Mouse (Mus musculus) intestine, embryonic 14.5 days (tissue): ENCODE measurements around the gene Ect2. TPM values are rescaled to one million over a fixed set of nuclear protein-coding genes. Genes with fewer than 3 reads are reported as not detected.

Experiments used
- ATAC-seq: fragments of 200-750 bp; cut with Nextera tagmentation; replicated peaks from 2 replicates; pipeline ENCODE4 v1.8.0; 2017; ENCODE audit warnings: low read depth, moderate number of reproducible peaks, moderate TSS enrichment, moderate library complexity; ENCODE audit not compliant: low FRiP score, low TSS enrichment
- DNase-seq: peaks from one replicate; pipeline ENCODE4 v3.0.0-alpha.2; 2018; ENCODE audit warnings: low spot score
- H3K27ac ChIP-seq: fragments of 300-500 bp; sonication (generic); 2 replicates; pipeline ENCODE4 v1.5.1; 2014; ENCODE audit warnings: low read depth, mild to moderate bottlenecking, control low read depth
- H3K27me3 ChIP-seq: fragments of 300-500 bp; sonication (generic); replicated peaks from 2 replicates; pipeline ENCODE4 v1.6.1; 2014; ENCODE audit warnings: low read length, control low read depth; ENCODE audit not compliant: control insufficient read depth, insufficient read depth
- H3K36me3 ChIP-seq: fragments of 300-500 bp; sonication (generic); 2 replicates; pipeline ENCODE4 v1.6.1; 2014; ENCODE audit warnings: low read length, control low read depth; ENCODE audit not compliant: control insufficient read depth, insufficient read depth
- H3K4me1 ChIP-seq: fragments of 300-500 bp; sonication (generic); replicated peaks from 2 replicates; pipeline ENCODE4 v1.6.1; 2014; ENCODE audit warnings: low read length, control low read depth, mixed read lengths; ENCODE audit not compliant: control insufficient read depth, insufficient read depth
- H3K4me2 ChIP-seq: fragments of 300-500 bp; sonication (generic); 2 replicates; pipeline ENCODE4 v1.6.1; 2014; ENCODE audit warnings: low read length
- H3K4me3 ChIP-seq: fragments of 300-500 bp; sonication (generic); 2 replicates; pipeline ENCODE4 v1.5.1; 2014; ENCODE audit warnings: low read depth, low read length, control low read depth, mixed read lengths
- H3K9ac ChIP-seq: fragments of 300-500 bp; sonication (generic); 2 replicates; pipeline ENCODE4 v1.6.1; 2014; ENCODE audit warnings: mild to moderate bottlenecking, low read length
- H3K9me3 ChIP-seq: fragments of 300-500 bp; sonication (generic); 2 replicates; pipeline ENCODE4 v1.6.1; 2016; ENCODE audit warnings: low read length, control low read depth; ENCODE audit not compliant: control insufficient read depth
- WGBS: fragments of 180-500 bp; shearing (Covaris S2); extraction: QIAGEN DNeasy Blood & Tissue Kit; methylation state at CpG from one replicate; pipeline ENCODE4 v1.1.7; 2014; 5-methylcytosine and 5-hydroxymethylcytosine counted together
- polyA plus RNA-seq: library from polyadenylated mRNA; unstranded; fragments of >200 nt; fragmentation: Nextera tagmentation; extraction: Ambion mirVana; gene quantifications from 2 replicates; pipeline ENCODE4 v1.2.1, GENCODE M21; 2014

The Ect2 gene
- polyA plus RNA-seq, 1 experiment from 2014 or later: 55.9 TPM

- no peak overlapping the region for H3K9ac ChIP-seq
- H3K4me3 ChIP-seq: no peak overlapping the region
- H3K4me2 ChIP-seq: no peak overlapping the region
- no peaks in the 10 kb centered on the region for H3K9me3 ChIP-seq
- no peak overlapping the region for H3K27ac ChIP-seq
- no peaks in the 10 kb centered on the region for H3K27me3 ChIP-seq
- 71% methylated on average over 3 of the region's 3 CpGs for WGBS
- no peaks in the 10 kb centered on the region for H3K4me1 ChIP-seq
- ATAC-seq (no peak), DNase-seq (no peak)
- no peaks in the 10 kb centered on the region for H3K36me3 ChIP-seq
Observed at GRCm38 (mm10) chr3:27165481-27166065, 11.9 kb upstream of the Ect2 start.

- H3K9ac ChIP-seq: no peak overlapping the region
- no peaks in the 10 kb centered on the region for H3K36me3 ChIP-seq
- H3K4me3 ChIP-seq: no peak overlapping the region
- DNase-seq: no peak
- 43% methylated on average over 2 of the region's 2 CpGs for WGBS
- H3K4me1 ChIP-seq: no peaks in the 10 kb centered on the region
- no peaks in the 10 kb centered on the region for H3K9me3 ChIP-seq
- ATAC-seq: peak; percentile 62; the same call in 1 of the 2 replicates
- H3K4me2 ChIP-seq: no peak overlapping the region
- no peak overlapping the region for H3K27ac ChIP-seq
- H3K27me3 ChIP-seq: no peaks in the 10 kb centered on the region
Observed at GRCm38 (mm10) chr3:27162410-27162804, 8.7 kb upstream of the Ect2 start.

GRCm38 (mm10) chr3:27161645-27162409 is 8.1 kb upstream of the Ect2 start:
- H3K4me3 ChIP-seq: no peak overlapping the region
- no peaks in the 10 kb centered on the region for H3K27me3 ChIP-seq
- peak; percentile 5; the same call in 1 of the 2 replicates for ATAC-seq
- no peaks in the 10 kb centered on the region for H3K36me3 ChIP-seq
- H3K27ac ChIP-seq: no peak overlapping the region
- H3K4me1 ChIP-seq: no peaks in the 10 kb centered on the region
- 81% methylated on average over 6 of the region's 6 CpGs for WGBS
- H3K9me3 ChIP-seq: no peaks in the 10 kb centered on the region
- no peak overlapping the region for H3K4me2 ChIP-seq
- H3K9ac ChIP-seq: no peak overlapping the region
- DNase-seq: no peak

GRCm38 (mm10) chr3:27158910-27159309 is 5.2 kb upstream of the Ect2 start:
- ATAC-seq: no peak
- H3K27ac ChIP-seq: no peak overlapping the region
- no peaks in the 10 kb centered on the region for H3K9me3 ChIP-seq
- 26% methylated on average over 4 of the region's 4 CpGs for WGBS
- no peaks in the 10 kb centered on the region for H3K4me1 ChIP-seq
- DNase-seq: no peak
- H3K9ac ChIP-seq: no peak overlapping the region
- no peaks in the 10 kb centered on the region for H3K27me3 ChIP-seq
- H3K36me3 ChIP-seq: no peaks in the 10 kb centered on the region
- H3K4me3 ChIP-seq: no peak overlapping the region
- H3K4me2 ChIP-seq: no peak overlapping the region

- H3K27ac ChIP-seq: 0 out of 2 replicates have a peak overlapping the region, but pooled peaks have one; percentile 78
- no peak overlapping the region for H3K4me3 ChIP-seq
- no peak overlapping the region for H3K4me2 ChIP-seq
- 45% methylated on average over 3 of the region's 3 CpGs for WGBS
- H3K36me3 ChIP-seq: no peaks in the 10 kb centered on the region
- ATAC-seq: no peak
- no peak overlapping the region for H3K9ac ChIP-seq
- peaks cover 13% of the 10 kb centered on the region for H3K4me1 ChIP-seq
- DNase-seq: no peak
- H3K9me3 ChIP-seq: no peaks in the 10 kb centered on the region
- H3K27me3 ChIP-seq: no peaks in the 10 kb centered on the region
Observed at GRCm38 (mm10) chr3:27156594-27156949, 2.9 kb upstream of the Ect2 start.

DNA sequence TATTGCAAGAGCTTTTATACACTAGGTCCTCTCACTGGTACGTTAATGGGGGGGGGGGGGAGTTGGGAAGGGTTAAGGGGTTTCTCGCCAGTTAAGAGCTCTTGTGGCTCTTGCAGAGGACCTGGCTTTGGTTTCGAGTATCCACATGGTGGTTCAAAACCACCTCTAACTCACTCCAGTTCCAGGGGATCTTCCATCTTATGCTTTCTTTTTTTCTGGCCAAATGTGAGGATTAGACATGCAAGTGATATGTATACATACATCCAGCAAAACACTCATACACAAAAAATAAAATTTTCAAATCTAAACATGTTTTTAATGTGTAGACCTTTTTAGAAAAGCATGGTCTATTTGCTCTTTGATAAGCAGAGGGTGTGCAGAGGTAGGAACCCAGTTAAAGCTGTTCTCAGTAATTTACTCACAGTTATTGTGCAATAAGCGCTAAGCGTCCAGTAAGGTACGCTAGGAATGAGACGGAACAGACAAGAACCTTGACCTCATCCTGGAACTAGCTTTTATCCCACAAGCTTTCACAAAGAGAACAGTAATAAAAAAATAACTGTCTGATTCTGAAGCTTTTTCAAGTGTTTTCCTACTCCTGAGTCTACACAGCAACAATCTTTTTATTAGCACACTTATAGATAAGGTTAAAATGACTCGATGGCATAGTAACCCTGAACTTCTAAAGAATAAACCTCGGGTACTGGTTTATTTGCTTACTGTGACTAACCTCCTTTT is 2.3 kb upstream of the Ect2 start:
- Histone ChIP-seq H3K9ac (no peak overlapping the region), H3K9me3 (no peaks in the 10 kb centered on the region), H3K36me3 (no peaks in the 10 kb centered on the region), H3K27ac (peak overlapping the region; percentile 78; the same call in 1 of the 2 replicates), H3K4me2 (no peak overlapping the region), H3K4me1 (peaks cover 13% of the 10 kb centered on the region), H3K27me3 (no peaks in the 10 kb centered on the region), H3K4me3 (no peak overlapping the region)
- 53% methylated on average over 9 of the region's 9 CpGs for WGBS
- ATAC-seq (no peak), DNase-seq (no peak)

DNA sequence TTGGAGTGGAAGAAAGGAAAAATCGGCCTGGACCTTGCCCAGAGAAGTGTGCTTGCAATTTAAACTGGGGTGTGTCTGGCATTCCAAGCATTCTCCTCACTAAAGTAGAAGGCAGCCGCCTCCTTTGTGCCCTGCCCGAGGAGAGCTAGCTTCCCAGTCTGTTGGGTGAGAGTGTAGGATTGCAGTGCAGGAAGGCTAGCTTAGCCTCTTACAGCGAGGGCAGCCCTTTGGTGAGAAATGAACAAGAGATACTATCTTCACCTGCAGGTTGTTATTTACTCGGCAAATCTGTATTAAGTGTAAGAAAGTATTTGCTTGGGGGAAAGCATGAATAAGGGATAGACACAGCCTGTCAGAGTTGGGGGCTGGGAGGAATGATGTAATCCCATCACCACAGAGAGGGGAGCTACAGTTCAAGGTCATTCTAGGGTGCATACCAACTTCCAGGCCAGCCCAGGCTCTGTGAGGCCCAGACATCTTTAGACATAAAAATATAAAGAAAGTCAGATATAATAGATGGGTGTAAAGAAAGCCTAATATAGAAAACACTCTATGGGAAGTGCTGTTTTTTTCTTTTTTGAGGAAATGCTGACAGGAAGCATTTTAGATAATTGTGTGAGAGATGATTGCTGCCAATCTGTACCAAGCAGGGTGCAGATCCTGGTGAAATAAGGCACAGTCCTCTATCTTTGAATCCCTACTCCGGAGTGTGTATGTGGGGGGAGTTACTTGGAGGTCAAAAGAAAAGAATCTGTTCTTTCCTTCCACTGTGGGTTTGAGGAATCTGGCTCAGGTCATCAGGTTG is 1.6 kb upstream of the Ect2 start:
- ATAC-seq (peak; percentile 6; the same call in 1 of the 2 replicates), DNase-seq (peak; percentile 67)
- no peaks in the 10 kb centered on the region for H3K9me3 ChIP-seq
- WGBS: 17% methylated on average over 6 of the region's 6 CpGs
- no peaks in the 10 kb centered on the region for H3K27me3 ChIP-seq
- H3K27ac ChIP-seq: peak overlapping the region; percentile 78
- peaks cover 13% of the 10 kb centered on the region for H3K4me1 ChIP-seq
- H3K4me3 ChIP-seq: no peak overlapping the region
- H3K9ac ChIP-seq: no peak overlapping the region
- H3K4me2 ChIP-seq: peak overlapping the region; percentile 46; the same call in 1 of the 2 replicates
- H3K36me3 ChIP-seq: 0 out of 2 replicates have a peak, but pooled peaks cover 3% of the 10 kb centered on the region

DNA sequence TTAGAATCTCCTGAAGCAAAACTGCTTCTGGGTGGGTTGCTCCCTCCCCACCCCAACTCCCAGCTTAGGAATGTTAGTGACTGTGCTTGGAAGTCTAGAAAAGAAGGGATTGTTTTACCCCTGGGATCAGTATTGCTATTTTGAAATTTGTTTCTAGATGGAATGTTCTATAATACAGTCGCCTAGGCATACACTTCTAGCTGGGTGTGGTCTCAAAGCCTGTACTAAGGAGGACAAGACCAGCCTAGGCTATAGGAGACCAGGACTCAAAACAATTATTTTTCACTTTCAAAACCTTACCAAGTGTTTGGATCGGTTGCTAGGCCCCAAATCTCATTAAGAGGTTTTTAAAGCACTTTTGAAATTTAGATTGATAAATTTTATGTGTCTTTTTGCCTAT is 602 bp upstream of the Ect2 start:
- H3K4me3 ChIP-seq: peak overlapping the region; percentile 95
- no peaks in the 10 kb centered on the region for H3K9me3 ChIP-seq
- H3K36me3 ChIP-seq: peaks cover 10% of the 10 kb centered on the region; the same call in 1 of the 2 replicates
- peak overlapping the region; percentile 54 for H3K9ac ChIP-seq
- peak overlapping the region; percentile 78 for H3K27ac ChIP-seq
- 65% methylated on average over 2 of the region's 2 CpGs for WGBS
- peak overlapping the region; percentile 46 for H3K4me2 ChIP-seq
- H3K4me1 ChIP-seq: peaks cover 13% of the 10 kb centered on the region
- no peak for DNase-seq
- ATAC-seq: no peak; the same call in 1 of the 2 replicates
- no peaks in the 10 kb centered on the region for H3K27me3 ChIP-seq
